Mouse (Mus musculus) MEL (cell line): Measurements from ENCODE around the gene Osbpl8.

ENCODE experiments used
- CTCF ChIP-seq, 3 experiments: IDR thresholded peaks in 2 of 3; conservative IDR thresholded peaks in 1 of 3; 2 replicates each; pipeline ENCODE4 v1.5.1; 2011 to 2012; ENCODE audit warnings: low read length in 3 of 3, low read depth in 2 of 3, mild to moderate bottlenecking in 2 of 3, improper control_type of control experiment in 1 of 3, inconsistent platforms in 1 of 3, mixed read lengths in 1 of 3, moderate library complexity in 1 of 3; ENCODE audit not compliant: control insufficient read depth in 1 of 3, insufficient read depth in 1 of 3, poor library complexity in 1 of 3, severe bottlenecking in 1 of 3
- GABPA ChIP-seq: IDR thresholded peaks from 2 replicates; pipeline ENCODE4 v1.6.1; 2012; ENCODE audit warnings: low read depth, mild to moderate bottlenecking, inconsistent platforms, low read length, improper control_type of control experiment, moderate library complexity
- NRF1 ChIP-seq: IDR thresholded peaks from 2 replicates; pipeline ENCODE4 v1.6.1; 2014; ENCODE audit warnings: low read depth, mild to moderate bottlenecking, inconsistent platforms, low read length, improper control_type of control experiment, moderate library complexity; ENCODE audit not compliant: poor library complexity, insufficient read depth, severe bottlenecking
- POLR2A ChIP-seq, 2 experiments: IDR thresholded peaks; 2 replicates each; pipeline ENCODE4 v1.6.1; 2011 to 2012; ENCODE audit warnings: low read length in 2 of 2, mild to moderate bottlenecking in 2 of 2, control low read depth in 1 of 2, improper control_type of control experiment in 1 of 2, low read depth in 1 of 2, moderate library complexity in 1 of 2; ENCODE audit not compliant: control insufficient read depth in 1 of 2, insufficient read depth in 1 of 2, poor library complexity in 1 of 2
- RAD21 ChIP-seq: IDR thresholded peaks from 2 replicates; pipeline ENCODE4 v1.6.1; 2011; ENCODE audit warnings: mild to moderate bottlenecking, low read depth, low read length, improper control_type of control experiment
- TAL1 ChIP-seq: IDR thresholded peaks from 2 replicates; pipeline ENCODE4 v1.6.1; 2012; ENCODE audit warnings: mild to moderate bottlenecking, inconsistent platforms, low read length, moderate library complexity, mixed read lengths
- TBP ChIP-seq: IDR thresholded peaks from 2 replicates; pipeline ENCODE4 v1.8.0; 2011; ENCODE audit warnings: low read depth, low read length, improper control_type of control experiment
- UBTF ChIP-seq: IDR thresholded peaks from 2 replicates; pipeline ENCODE4 v1.6.1; 2012; ENCODE audit warnings: low read depth, mild to moderate bottlenecking, inconsistent platforms, low read length, improper control_type of control experiment, moderate library complexity, borderline replicate concordance; ENCODE audit not compliant: insufficient read depth
- USF1 ChIP-seq: IDR thresholded peaks from 2 replicates; pipeline ENCODE4 v1.6.1; 2014; ENCODE audit warnings: low read depth, mild to moderate bottlenecking, inconsistent platforms, low read length, improper control_type of control experiment, moderate library complexity

DNA sequence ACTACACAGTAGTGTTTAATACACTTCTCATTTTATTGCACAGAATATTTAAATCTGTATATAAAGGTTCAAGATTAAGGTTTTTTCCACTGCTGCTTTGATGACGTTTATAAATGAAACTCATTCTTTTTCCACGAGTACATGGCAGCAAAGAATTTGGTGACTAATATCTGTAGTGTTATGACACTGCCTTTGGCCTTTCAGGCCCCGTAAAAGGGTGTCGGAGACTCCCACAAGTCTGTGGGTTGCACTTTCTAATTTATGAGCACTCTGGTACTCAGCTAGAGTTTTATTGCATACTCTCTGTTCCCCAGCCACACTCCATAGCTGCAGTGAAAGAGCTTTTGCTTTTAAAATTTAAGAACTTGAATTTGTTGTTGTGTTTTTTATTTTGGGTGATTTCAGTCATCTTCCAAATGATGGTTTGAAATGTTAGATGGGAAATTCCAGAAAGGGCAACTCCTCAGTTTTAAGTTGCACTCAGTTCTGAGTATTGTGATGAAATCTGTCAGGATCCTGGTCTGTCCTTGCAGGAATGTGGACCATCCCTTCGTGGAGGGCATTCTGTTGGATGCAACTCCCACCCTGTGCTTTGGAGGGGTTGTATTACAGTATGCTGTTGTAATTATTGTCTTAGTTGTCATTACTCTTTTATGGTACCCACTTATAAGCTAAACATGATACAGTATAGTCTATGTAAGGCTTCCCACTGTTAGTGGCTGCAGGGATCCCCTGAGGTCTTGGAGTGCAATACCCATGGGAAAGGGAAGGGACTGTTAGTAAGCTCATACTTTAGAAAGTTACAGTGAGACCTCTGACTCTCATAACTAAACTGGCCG, 70.1 kb downstream of the Osbpl8 start:
- TF ChIP-seq GABPA (no peak), POLR2A (IDR thresholded peaks at IDR 0.05; ENCODE audit: control insufficient read depth in 1 of 2, insufficient read depth in 1 of 2, low read depth in 1 of 2, low read length in 2 of 2, poor library complexity in 1 of 2) (no peak), NRF1 (no peak), USF1 (no peak), TBP (no peak), CTCF (IDR thresholded peaks at IDR 0.05 in 2 of 3, conservative IDR thresholded peaks at IDR 0.05 in 1 of 3; ENCODE audit: control insufficient read depth in 1 of 3, insufficient read depth in 1 of 3, low read depth in 2 of 3, low read length in 3 of 3, poor library complexity in 1 of 3, severe bottlenecking in 1 of 3) (no peak), TAL1 (no peak), RAD21 (no peak), UBTF (no peak)
